Mouse (Mus musculus) limb, embryonic 11.5 days (tissue): ENCODE measurements around the gene Tmem108. TPM values are rescaled to one million over a fixed set of nuclear protein-coding genes. Genes with fewer than 3 reads are reported as not detected.

Experiments used
- ATAC-seq: fragments of 200-750 bp; cut with Nextera tagmentation; 2 replicates; pipeline ENCODE4 v1.8.0; 2017; ENCODE audit warnings: low read depth; ENCODE audit not compliant: insufficient number of reproducible peaks, low FRiP score, low TSS enrichment
- DNase-seq: peaks from one replicate; pipeline ENCODE4 v3.0.0-alpha.2; 2015; ENCODE audit warnings: low spot score
- H3K27ac ChIP-seq: fragments of 300-500 bp; sonication (generic); replicated peaks from 2 replicates; pipeline ENCODE4 v1.5.1; 2014; ENCODE audit warnings: low read depth, mild to moderate bottlenecking, low read length
- H3K27me3 ChIP-seq: fragments of 300-500 bp; sonication (generic); 2 replicates; pipeline ENCODE4 v1.6.1; 2014; ENCODE audit warnings: mild to moderate bottlenecking, low read length, mixed read lengths; ENCODE audit not compliant: control insufficient read depth, insufficient read depth
- H3K36me3 ChIP-seq: fragments of 300-500 bp; sonication (generic); 2 replicates; pipeline ENCODE4 v1.6.1; 2014; ENCODE audit warnings: mild to moderate bottlenecking, low read length, moderate library complexity, mixed read lengths; ENCODE audit not compliant: control insufficient read depth, insufficient read depth
- H3K4me1 ChIP-seq: fragments of 300-500 bp; sonication (generic); 2 replicates; pipeline ENCODE4 v1.6.1; 2014; ENCODE audit warnings: low read length, mixed read lengths; ENCODE audit not compliant: control insufficient read depth, insufficient read depth
- H3K4me2 ChIP-seq: fragments of 300-500 bp; sonication (generic); 2 replicates; pipeline ENCODE4 v1.6.1; 2014; ENCODE audit warnings: low read depth, mild to moderate bottlenecking, moderate library complexity; ENCODE audit not compliant: severe bottlenecking
- H3K4me3 ChIP-seq: fragments of 300-500 bp; sonication (generic); 2 replicates; pipeline ENCODE4 v1.5.1; 2014; ENCODE audit warnings: low read depth, low read length
- H3K9ac ChIP-seq: fragments of 300-500 bp; sonication (generic); 2 replicates; pipeline ENCODE4 v1.6.1; 2014; ENCODE audit warnings: mild to moderate bottlenecking, low read length
- H3K9me3 ChIP-seq: fragments of 300-500 bp; sonication (generic); 2 replicates; pipeline ENCODE4 v1.6.1; 2016; ENCODE audit warnings: low read length; ENCODE audit not compliant: control insufficient read depth
- WGBS: fragments of 180-500 bp; shearing (Covaris S2); extraction: QIAGEN DNeasy Blood & Tissue Kit; methylation state at CpG from one replicate; pipeline ENCODE4 v1.1.7; 2014; 5-methylcytosine and 5-hydroxymethylcytosine counted together
- polyA plus RNA-seq: library from polyadenylated mRNA; unstranded; fragments of >200 nt; fragmentation: Nextera tagmentation; extraction: Ambion mirVana; gene quantifications from 2 replicates; pipeline ENCODE4 v1.2.1, GENCODE M21; 2014

Tmem108 gene
- polyA plus RNA-seq, 1 experiment from 2014 or later = 11.9 TPM

- DNase-seq (no peak), ATAC-seq (no peak)
- 68% methylated on average over 12 of the region's 12 CpGs for WGBS
- H3K27me3 ChIP-seq = no peaks in the 10 kb centered on the region
- no peaks in the 10 kb centered on the region for H3K36me3 ChIP-seq
- H3K9me3 ChIP-seq = no peaks in the 10 kb centered on the region
- H3K9ac ChIP-seq = no peak overlapping the region
- no peak overlapping the region for H3K4me2 ChIP-seq
- H3K27ac ChIP-seq = no peak overlapping the region
- H3K4me1 ChIP-seq = no peaks in the 10 kb centered on the region
- no peak overlapping the region for H3K4me3 ChIP-seq
These were observed 21.5 kb downstream of the Tmem108 start for GRCm38 (mm10) chr9:103740145-103740544.

DNA sequence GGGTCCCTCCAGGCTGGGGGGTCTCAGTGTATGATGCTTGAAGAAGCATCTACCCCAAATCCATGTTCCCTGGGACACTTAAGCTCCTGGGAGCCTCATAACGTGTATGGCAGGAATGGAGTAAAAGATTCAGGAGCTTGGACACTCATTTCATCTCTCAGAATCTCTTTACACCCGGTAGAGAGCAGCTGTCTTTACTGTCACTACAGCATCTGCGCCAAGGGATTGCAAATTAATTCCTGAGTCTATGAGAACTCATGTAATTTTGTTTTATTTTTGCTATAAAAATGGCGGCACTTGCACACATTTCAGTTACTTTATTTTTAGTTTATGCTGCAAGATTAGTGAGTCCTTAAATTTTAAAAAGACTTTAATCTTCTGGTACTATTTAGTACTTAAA is 22.6 kb downstream of the Tmem108 start:
- 90% methylated on average over 4 of the region's 4 CpGs for WGBS
- no peak for DNase-seq
- no peak for ATAC-seq
- no peak overlapping the region for H3K4me2 ChIP-seq
- H3K9ac ChIP-seq = no peak overlapping the region
- no peaks in the 10 kb centered on the region for H3K27me3 ChIP-seq
- no peaks in the 10 kb centered on the region for H3K9me3 ChIP-seq
- no peaks in the 10 kb centered on the region for H3K36me3 ChIP-seq
- H3K4me3 ChIP-seq = no peak overlapping the region
- H3K27ac ChIP-seq = no peak overlapping the region
- no peaks in the 10 kb centered on the region for H3K4me1 ChIP-seq

DNA sequence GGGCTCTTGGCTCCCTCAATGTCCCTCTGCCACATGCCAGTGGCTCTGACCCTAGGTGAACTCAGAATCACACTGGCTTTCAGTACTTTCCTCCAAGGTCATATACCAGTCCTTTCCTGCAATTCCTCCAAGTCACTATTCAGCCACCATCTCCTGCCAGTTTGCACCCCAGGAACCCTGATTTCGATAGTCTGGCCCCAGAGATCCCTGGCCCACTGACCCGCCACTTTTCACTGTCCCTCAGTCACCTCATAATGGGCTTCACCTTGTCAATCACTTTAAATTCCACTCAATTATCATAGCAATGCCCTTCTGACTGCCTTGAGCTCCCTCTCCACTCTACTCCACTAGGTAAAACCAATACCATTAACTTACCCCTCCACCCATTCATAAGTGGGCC is 31.9 kb downstream of the Tmem108 start:
- WGBS = 75% methylated on average over 2 of the region's 2 CpGs
- H3K9ac ChIP-seq = no peak overlapping the region
- no peak overlapping the region for H3K4me2 ChIP-seq
- H3K27me3 ChIP-seq = no peaks in the 10 kb centered on the region
- no peak for ATAC-seq
- H3K4me3 ChIP-seq = no peak overlapping the region
- no peaks in the 10 kb centered on the region for H3K36me3 ChIP-seq
- no peaks in the 10 kb centered on the region for H3K9me3 ChIP-seq
- H3K4me1 ChIP-seq = no peaks in the 10 kb centered on the region
- no peak for DNase-seq
- no peak overlapping the region for H3K27ac ChIP-seq

DNA sequence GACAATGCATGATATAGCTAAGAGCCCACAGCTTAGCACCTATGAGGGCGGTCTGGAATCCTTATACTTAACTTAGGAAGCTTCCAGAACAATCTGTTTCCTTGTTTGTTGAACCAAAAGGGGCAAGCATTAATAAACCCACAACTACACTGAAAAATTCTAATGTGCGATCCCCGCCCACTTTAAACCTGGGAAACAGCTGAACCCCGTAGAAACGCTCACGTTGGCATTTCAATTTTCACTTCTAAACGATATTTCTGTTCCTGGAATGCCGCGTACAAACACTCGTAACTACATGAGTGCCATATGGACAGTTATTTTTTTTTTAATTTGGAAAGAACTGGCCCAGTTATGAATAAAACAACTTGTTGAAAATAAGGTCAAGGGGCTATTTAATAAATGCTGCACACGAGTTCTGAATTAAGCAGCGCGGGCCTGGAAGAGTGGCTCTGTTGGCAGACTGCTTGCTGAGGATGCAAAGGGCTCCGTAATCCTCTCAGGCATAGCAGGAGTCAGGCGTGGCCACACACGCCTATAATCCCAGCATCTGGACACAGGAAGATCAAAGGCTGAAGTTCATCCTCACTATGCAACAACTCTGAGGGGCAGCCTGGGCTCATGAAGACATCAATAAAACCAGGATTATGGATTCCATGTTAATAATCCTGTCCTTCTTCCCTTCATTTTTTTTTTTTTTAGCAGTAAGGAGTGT is 34.7 kb downstream of the Tmem108 start:
- WGBS = 83% methylated on average over 16 of the region's 16 CpGs
- no peak for DNase-seq
- no peak for ATAC-seq

GRCm38 (mm10) chr9:103725497-103725896 is 36.1 kb downstream of the Tmem108 start:
- H3K4me2 ChIP-seq = no peak overlapping the region
- no peaks in the 10 kb centered on the region for H3K9me3 ChIP-seq
- no peak overlapping the region for H3K27ac ChIP-seq
- DNase-seq (no peak), ATAC-seq (no peak)
- WGBS = 87% methylated on average over 7 of the region's 7 CpGs
- no peaks in the 10 kb centered on the region for H3K27me3 ChIP-seq
- no peak overlapping the region for H3K4me3 ChIP-seq
- H3K9ac ChIP-seq = no peak overlapping the region
- H3K36me3 ChIP-seq = no peaks in the 10 kb centered on the region
- H3K4me1 ChIP-seq = no peaks in the 10 kb centered on the region

More for the DNA sequence above, 34.7 kb downstream of the Tmem108 start:
- H3K4me1 ChIP-seq = no peaks in the 10 kb centered on the region
- no peak overlapping the region for H3K4me2 ChIP-seq
- no peaks in the 10 kb centered on the region for H3K27me3 ChIP-seq
- H3K36me3 ChIP-seq = no peaks in the 10 kb centered on the region
- H3K4me3 ChIP-seq = no peak overlapping the region
- H3K9me3 ChIP-seq = no peaks in the 10 kb centered on the region
- H3K9ac ChIP-seq = no peak overlapping the region
- no peak overlapping the region for H3K27ac ChIP-seq

DNA sequence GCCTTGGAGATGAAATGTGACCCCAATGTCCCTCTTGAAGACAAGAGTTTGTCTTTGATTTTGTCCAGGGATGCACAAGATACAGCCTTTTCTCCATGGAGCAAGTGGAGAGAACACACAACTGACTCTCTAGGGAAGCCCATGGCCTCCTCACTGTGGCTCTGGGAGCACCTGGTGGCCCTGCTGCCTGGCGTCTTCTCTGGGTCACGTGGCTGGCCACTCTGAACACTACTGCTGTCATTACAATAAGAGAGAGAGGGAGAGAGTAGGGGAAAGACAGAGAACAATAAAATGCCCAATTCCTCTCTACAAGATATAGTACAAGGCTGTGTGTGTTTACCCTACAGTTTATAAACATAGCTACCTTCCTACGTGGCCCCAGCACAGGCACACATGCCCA is 40.2 kb downstream of the Tmem108 start:
- ATAC-seq (no peak), DNase-seq (no peak)
- no peaks in the 10 kb centered on the region for H3K4me1 ChIP-seq
- H3K36me3 ChIP-seq = no peaks in the 10 kb centered on the region
- H3K27me3 ChIP-seq = no peaks in the 10 kb centered on the region
- H3K27ac ChIP-seq = no peak overlapping the region
- no peaks in the 10 kb centered on the region for H3K9me3 ChIP-seq
- H3K4me3 ChIP-seq = no peak overlapping the region
- no peak overlapping the region for H3K4me2 ChIP-seq
- H3K9ac ChIP-seq = no peak overlapping the region
- 84% methylated on average over 3 of the region's 3 CpGs for WGBS

- no peaks in the 10 kb centered on the region for H3K27me3 ChIP-seq
- WGBS = 89% methylated on average over 8 of the region's 8 CpGs
These were observed 40.6 kb downstream of the Tmem108 start for GRCm38 (mm10) chr9:103721081-103721480.

DNA sequence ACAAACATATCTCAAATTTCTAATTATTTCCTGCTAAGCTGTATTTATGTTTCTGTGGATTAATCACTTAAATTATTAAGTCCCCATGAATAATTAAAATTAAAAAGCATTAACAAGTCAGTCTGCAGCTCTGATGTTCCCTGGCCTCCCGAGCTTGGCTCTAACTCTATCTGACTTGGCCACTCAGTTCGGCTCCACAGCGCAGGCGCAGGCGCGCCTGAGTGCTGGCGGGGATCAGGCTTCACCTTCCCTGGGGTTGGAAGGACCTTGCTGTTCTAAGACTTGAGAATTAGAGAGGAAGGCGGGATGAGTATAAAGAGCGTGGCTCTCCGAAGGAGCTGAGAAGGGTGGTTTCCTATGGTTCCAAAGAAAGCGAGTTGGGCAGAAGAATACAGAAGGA is 41.6 kb downstream of the Tmem108 start:
- Histone ChIP-seq H3K27me3 (no peaks in the 10 kb centered on the region), H3K4me3 (no peak overlapping the region), H3K4me1 (no peaks in the 10 kb centered on the region), H3K36me3 (no peaks in the 10 kb centered on the region), H3K4me2 (no peak overlapping the region), H3K9ac (no peak overlapping the region), H3K27ac (no peak overlapping the region), H3K9me3 (no peaks in the 10 kb centered on the region)
- ATAC-seq (no peak), DNase-seq (no peak)
- WGBS = 93% methylated on average over 11 of the region's 11 CpGs

More at GRCm38 (mm10) chr9:103721081-103721480, 40.6 kb downstream of the Tmem108 start:
- Histone ChIP-seq H3K4me2 (no peak overlapping the region), H3K27ac (no peak overlapping the region), H3K36me3 (no peaks in the 10 kb centered on the region), H3K9ac (no peak overlapping the region), H3K4me3 (no peak overlapping the region), H3K4me1 (no peaks in the 10 kb centered on the region), H3K9me3 (no peaks in the 10 kb centered on the region)
- ATAC-seq = no peak
- DNase-seq = no peak

GRCm38 (mm10) chr9:103716002-103716401 is 45.6 kb downstream of the Tmem108 start:
- Histone ChIP-seq H3K9ac (no peak overlapping the region), H3K4me1 (no peaks in the 10 kb centered on the region), H3K9me3 (no peaks in the 10 kb centered on the region), H3K4me3 (no peak overlapping the region), H3K4me2 (no peak overlapping the region), H3K27me3 (no peaks in the 10 kb centered on the region), H3K27ac (no peak overlapping the region), H3K36me3 (no peaks in the 10 kb centered on the region)
- 98% methylated on average over 13 of the region's 13 CpGs for WGBS
- DNase-seq (no peak), ATAC-seq (no peak)
